Mouse (Mus musculus): ENCODE results near the gene Supt6.
"Not testable (repeated sequence)": the region's sequence is repeated elsewhere in the genome, so short reads cannot be mapped to it uniquely, and the experiment has no call there.

Gene Supt6

DNA sequence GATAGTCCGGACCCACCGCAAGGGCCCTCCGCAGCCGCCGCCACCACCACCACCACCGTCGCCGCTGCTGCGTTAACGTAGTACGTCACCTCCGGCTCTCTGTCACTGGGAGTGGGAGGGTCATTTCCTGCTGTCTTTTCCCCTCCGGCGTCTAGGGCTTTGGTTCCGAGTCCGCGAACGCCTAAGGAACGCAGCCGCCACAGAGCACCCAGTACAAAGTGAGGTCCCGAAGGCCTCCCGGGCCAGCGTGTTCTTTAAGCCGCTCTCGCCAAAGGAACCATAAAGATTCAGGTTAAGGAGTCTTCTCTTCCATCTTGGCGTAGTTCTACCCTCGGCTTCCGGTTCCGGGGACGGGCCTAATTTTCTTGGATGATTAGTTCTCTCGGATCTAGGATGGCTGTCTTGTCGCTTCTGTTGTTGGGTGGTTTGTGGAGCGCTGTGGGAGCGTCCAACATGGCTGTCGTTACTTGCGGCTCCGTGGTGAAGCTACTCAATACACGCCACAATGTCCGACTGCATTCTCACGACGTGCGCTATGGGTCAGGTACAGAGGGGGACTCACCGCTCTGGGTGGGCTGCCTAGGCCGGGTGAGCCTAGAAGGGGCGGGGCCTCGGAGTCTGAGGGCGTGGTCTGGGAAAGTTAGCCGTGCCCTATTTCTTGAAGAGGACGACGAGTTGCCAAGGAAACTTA, at the start of gene Supt6, which contains the start of gene Sdf2:
Gene Supt6, minus strand, starts transcription at position 361 of the 691 bp plus-strand sequence.
Gene Sdf2, plus strand, starts transcription at position 120 of the 691 bp plus-strand sequence.
- DNase-seq (ENCODE audit: low spot score in 2 of 2) = peak; percentile 75 to 82

DNA sequence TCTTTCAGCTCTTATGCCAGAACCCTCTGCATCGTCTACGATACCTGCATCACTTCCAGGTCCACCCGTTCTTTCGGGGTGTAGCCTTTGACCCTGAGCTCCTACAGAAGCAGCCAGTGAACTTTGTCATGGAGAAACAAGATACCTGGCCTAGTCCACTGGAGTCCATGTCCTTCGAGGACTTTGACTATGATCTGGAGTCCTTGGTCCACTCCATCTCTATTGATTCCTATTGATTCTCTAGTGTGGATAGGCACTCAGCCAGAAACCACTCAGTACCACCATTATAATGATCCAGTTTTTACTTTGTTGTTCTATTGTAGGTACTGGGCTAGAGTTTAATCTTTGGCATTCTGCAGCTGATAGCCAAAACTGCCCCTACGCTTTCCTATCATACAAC, 48.8 kb upstream of the Supt6 start:
- no peak for DNase-seq (ENCODE audit: low spot score in 2 of 2)

DNA sequence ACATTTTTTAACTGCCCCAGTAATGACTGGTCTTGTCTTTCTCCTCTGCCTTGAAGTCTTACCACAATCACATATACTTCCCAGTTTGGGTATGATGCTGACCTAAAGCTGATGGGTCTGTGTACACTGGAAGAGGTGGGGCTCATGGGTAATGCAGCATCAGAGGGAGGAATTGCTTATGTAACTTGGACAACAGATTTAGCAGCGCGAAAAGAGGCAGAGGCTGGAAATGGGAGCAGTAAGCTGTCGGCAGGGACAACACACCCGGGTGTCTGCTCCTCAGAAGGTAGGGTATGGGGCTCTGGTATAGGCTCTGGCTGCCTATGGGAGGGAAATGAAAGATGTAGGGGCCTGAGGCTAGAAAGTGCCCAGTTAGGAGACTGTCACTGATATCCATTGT, 44.9 kb upstream of the Supt6 start, which contains the start of gene BC030499:
Gene BC030499, plus strand, starts transcription at position 188 of the 400 bp plus-strand sequence.
- DNase-seq (ENCODE audit: low spot score in 2 of 2) = no peak

DNA sequence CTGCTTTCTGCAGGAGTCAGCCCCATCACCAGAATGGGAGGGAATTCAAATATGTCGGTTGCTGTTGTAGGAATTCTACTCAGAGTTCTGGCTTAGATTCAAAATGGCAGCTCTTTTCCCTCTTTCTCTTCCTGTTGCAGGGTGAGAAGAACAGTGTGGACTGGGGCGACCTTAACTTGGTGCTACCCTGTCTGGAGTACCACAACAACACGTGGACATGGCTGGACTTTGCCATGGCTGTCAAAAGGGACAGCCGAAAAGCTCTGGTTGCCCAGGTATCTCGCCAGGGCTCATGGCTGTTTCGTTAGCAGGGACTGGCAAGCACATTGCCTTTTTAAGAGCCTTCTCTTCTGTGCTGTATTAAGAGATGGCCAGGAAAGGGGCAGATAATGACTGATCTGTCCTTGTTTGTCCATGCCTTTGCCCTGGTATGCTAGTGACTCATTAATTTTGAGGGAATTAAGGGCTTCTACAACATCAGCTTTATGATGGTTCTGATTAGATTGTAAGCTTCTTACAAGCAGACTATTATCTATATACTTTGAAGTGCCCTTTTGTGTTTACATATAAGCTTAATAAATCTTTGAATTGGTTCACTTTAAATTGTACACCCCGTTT, 43.5 kb upstream of the Supt6 start:
- no peak for DNase-seq (ENCODE audit: low spot score in 2 of 2)

GRCm38 (mm10) chr11:78279586-78279985, 33.8 kb upstream of the Supt6 start:
- no peak for DNase-seq (ENCODE audit: low spot score in 2 of 2)

DNA sequence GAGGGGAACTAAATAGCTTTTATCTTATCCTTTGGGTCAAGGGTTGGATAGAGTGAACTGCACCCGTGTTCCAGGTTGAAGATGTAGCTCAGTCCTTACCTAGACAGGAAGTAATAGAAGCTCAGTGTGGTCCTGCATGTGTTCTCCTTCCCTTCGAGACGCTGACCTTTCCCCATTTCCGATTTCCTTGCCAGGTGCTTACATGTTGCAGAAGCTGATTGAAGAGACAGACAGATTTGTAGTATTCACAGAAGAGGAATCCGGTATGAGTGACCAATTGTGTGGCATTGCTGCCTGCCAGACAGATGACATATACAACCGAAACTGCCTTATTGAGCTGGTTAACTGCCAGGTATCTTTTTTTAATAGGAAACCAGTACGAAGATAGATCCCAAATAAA, 33.1 kb upstream of the Supt6 start:
- DNase-seq (ENCODE audit: low spot score in 2 of 2) = no peak

- not testable (repeated sequence) for DNase-seq (ENCODE audit: low spot score in 2 of 2)
These were observed 30.4 kb upstream of the Supt6 start for GRCm38 (mm10) chr11:78276169-78276568.

- no peak for DNase-seq (ENCODE audit: low spot score in 2 of 2)
These were observed 29.8 kb upstream of the Supt6 start for GRCm38 (mm10) chr11:78275596-78275995.

- DNase-seq (ENCODE audit: low spot score in 2 of 2) = no peak
These were observed 26.2 kb upstream of the Supt6 start for GRCm38 (mm10) chr11:78271986-78272385.

- no peak for DNase-seq (ENCODE audit: low spot score in 2 of 2)
These were observed 19.8 kb upstream of the Supt6 start for GRCm38 (mm10) chr11:78265571-78265970.

DNA sequence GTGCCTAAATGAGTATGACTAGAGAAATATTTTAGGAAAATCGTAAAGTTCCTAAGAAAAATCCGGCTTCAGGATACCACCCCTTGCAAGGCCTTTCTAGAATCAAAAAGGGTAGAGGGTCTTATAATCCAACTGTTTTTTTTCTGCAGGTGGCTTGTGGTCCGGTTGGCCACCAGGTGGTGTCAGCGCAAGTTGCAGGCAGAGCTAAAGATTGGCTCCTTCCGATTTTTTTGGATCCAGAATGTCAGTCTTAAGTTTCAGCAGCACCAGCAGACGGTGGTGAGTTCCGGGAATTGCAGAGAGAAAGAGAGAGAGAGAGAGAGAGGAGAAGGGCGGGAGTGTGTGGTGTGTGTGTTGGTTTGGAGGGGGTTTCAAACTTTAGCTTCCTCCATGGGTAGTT, 16.8 kb upstream of the Supt6 start:
- peak in 1 of 2 experiments; percentile 47 for DNase-seq (ENCODE audit: low spot score in 2 of 2)

DNA sequence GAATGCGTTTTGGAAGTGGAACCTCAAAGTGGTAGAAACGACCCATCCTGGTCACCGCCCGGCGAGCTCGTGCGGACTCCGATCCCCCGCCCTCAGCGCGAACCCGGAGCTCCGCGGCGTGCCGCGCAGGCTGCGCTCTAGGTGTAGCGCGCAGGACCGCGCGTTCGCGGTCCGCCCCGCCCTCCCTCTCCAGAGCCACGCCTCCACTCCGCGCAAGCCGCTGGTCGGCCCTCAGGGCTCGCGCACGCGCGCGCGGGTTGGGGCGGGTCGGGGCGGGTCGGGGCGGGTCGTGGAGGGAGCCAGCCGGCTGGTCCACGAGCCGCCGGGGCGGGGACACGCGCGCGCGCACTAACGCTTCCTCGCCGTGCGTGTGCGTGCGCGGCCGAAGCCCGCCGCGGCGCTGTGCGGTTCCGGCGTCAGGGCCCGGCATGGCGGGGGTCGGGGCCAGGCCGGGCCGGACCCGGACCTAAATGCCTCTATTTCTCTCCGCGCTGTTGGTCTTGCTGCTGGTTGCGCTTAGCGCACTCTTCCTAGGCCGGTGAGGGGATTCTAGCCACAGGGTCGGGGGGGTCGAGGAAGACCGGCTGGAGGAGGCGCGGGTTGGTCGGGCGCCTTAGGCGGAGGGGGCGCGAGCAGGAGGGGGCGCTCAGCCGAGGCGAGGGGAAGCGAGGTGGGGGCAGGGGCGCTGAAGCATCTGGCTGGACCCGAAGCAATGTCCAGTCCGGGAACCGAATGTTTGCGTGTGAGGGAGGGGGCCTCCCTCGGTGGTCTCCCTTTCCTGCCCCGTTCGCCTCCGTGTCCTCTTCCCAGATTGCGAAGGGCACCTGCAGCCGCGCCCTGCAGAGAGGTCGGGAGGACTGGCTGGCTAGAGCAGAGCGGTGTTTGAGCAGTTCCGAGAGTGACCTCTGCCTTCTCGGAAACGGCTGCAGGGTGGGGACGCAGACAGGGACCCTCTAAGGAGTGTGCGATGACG, 15.9 kb upstream of the Supt6 start, which contains the start of gene 2610507B11Rik:
Gene 2610507B11Rik, plus strand, starts transcription at position 373 of the 973 bp plus-strand sequence.
- peak; percentile 90 to 93 for DNase-seq (ENCODE audit: low spot score in 2 of 2)

DNA sequence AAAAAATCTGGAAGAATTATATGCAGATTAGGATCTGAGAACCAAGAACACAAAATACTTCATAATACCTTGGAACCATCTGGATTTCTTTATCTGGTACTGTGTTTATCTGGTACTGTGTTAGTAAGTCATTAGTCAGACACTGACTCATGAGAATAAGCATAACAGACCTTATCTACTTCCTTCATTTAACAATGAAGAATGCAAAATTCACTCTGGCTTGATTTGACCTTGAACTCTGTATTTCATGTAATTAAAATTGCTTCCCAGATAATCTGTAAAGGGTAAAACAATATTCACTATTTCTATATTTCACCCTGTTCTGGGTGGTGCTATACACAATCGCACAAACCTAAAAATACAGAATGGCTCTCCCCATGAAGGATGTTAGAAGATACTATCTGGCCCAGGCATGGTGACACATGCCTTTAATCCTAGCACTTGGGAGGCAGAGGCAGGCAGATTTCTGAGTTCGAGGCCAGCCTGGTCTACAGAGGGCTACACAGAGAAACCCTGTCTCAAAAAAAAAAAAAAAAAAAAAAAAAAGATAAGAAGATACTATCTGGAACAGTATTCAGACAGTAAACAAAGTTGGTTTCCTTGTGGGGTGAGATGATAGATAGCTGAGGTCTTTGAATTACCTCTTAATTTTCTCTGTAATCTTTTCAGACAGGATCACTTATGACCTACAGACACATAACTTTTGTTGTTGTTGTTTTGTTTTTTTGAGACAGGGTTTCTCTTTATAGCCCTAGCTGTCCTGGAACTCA, 14.9 kb upstream of the Supt6 start:
- DNase-seq (ENCODE audit: low spot score in 2 of 2) = no peak

- no peak for DNase-seq (ENCODE audit: low spot score in 2 of 2)
These were observed 10.8 kb upstream of the Supt6 start for GRCm38 (mm10) chr11:78256618-78257017.

GRCm38 (mm10) chr11:78247727-78248140, 1.9 kb upstream of the Supt6 start:
- no peak for DNase-seq (ENCODE audit: low spot score in 2 of 2)

DNA sequence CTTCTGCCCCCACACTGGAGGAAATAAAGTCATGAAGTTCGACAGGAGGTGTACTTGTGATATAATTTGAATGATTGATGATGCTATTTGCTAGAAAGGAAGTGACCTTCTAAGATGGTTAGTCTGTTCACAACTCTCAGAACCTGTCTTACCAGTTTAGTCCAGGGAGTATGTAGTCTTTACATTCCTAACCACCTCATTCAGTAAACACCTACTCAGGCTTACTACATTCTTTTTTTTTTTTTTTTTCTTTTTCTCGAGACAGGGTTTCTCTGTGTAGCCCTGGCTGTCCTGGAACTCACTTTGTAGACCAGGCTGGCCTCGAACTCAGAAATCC, 1.2 kb upstream of the Supt6 start:
- DNase-seq (ENCODE audit: low spot score in 2 of 2) = no peak

DNA sequence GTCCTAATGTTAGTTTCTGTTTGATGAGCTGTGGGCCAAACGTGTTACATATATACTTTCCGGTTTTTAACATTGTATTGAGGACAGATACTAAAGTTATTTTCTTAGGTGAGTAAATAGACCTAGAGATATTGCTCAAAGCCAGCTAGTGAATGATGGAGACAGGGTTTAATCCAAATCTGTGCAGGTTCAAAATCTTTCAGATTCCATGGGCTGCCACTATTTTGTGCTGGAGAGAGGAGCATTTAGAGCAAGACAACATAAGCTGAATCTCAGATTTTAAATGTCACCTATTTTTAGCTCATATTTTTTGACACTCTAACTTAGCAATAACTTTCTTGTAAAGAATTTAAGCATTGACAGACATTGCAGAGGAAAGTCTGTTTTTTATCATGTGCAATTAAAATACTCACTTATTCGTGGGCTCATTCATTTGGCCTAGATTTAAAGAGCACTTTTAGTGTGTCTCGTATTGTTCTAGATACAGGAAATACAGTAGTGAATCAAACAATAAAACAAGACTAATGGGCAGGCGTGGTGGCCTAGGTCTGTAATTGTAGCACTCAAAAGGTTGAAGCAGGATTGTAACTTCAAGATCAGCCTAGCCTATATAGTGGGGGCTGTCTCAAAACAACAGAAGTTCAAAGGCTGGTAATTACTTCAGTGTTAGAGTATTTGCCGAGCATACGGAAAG, 678 bp upstream of the Supt6 start:
- DNase-seq (ENCODE audit: low spot score in 2 of 2) = no peak

DNA sequence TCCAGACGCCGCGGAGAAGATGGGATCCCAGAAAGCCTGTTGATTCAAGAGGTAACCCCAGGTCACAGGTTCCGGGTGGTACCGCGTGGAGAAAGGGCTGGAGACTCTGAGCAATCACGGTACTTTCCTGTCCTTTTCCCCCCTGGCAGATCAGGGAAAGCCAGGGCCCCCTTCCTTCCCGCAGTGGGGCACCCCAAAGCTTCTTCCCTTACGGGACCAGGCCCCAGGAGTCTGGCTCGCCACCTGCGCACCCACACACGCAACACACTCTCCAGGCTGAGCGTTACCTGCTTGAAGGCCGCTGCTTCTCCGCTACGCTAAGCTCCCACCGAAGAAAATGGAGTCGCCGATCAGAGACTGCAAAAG, 543 bp downstream of the Supt6 start:
- DNase-seq (ENCODE audit: low spot score in 2 of 2) = no peak

DNA sequence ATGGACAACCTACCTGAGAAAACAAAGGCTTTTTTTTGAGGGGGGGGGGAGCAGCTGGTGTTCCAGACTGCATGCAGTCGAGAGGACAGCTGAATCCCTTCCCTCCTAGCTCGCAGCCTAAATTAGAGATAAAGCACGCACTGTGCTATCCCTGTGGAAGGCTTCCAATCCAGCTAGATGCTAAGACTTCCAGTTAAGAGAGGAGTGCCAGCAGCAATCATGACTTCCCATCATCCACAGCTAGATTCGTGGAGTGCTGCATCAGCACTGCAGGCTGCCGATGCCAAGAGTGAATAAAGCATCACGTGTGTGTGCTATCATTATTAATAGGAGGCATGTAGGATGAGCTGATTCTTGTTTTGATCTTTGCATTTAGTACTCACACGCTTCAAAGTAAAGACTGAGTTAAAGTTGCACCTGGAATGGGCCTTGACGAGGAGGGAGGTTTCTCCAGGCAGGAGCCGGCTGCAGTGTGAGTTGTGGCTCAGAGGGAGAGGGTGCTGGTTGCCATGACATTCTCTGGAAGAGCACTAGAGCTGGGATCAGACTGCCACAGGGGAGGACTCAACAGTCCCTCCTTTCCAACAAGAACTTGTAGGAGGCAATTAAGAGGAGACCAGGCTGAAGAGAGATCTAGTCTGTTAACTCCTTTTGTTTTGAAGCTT, 5.5 kb downstream of the Supt6 start:
- DNase-seq (ENCODE audit: low spot score in 2 of 2) = no peak

GRCm38 (mm10) chr11:78231518-78231917, 14.3 kb downstream of the Supt6 start:
- no peak for DNase-seq (ENCODE audit: low spot score in 2 of 2)

Data from spleen, postnatal 14 days (tissue).